Mouse (Mus musculus) natural killer cell, adult 2 months (primary cell): ENCODE measurements around the gene Drg1.
"Not testable (repeated sequence)": the region's sequence is repeated elsewhere in the genome, so short reads cannot be mapped to it uniquely, and the experiment has no call there.

Source experiments
- DNase-seq, 2 experiments: peaks; one replicate each; pipeline ENCODE4 v3.0.0; 2022; ENCODE audit warnings: low spot score in 2 of 2

Gene Drg1

GRCm38 (mm10) chr11:3167129-3167528, 99.1 kb downstream of the Drg1 start:
- DNase-seq: not testable (repeated sequence)

- peak in 1 of 2 experiments; percentile 20 for DNase-seq
Measured at GRCm38 (mm10) chr11:3166321-3166720, 99.9 kb downstream of the Drg1 start.

DNA sequence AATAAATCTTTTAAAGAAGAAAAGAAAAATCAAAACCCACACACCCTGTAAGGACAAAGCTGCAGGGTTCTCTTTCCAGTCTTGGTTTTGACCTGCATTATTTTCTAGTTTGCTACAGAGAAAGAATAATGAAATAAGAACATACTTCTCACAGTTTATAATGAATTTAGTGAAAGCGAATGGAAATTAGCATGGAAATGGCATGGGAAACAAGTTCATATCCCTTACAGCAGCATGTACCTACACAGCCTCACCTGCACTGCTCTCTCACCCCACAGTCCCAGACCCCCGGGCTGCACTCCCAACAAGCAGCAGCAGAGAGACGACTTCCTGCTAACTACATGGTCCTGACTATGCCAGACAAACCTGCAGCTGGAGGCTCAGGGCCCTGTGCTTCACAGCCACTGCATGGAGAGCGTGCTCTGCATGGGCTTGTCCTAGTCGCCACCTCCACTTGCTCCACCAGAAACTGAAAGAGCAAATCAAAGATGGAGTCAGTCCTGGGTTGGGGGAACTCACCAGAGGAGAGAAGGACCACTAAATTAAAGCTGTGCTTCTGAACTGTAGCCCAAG, 100.9 kb downstream of the Drg1 start:
- not testable (repeated sequence) for DNase-seq

- not testable (repeated sequence) for DNase-seq
Measured at GRCm38 (mm10) chr11:3163661-3164060, 102.6 kb downstream of the Drg1 start.

DNA sequence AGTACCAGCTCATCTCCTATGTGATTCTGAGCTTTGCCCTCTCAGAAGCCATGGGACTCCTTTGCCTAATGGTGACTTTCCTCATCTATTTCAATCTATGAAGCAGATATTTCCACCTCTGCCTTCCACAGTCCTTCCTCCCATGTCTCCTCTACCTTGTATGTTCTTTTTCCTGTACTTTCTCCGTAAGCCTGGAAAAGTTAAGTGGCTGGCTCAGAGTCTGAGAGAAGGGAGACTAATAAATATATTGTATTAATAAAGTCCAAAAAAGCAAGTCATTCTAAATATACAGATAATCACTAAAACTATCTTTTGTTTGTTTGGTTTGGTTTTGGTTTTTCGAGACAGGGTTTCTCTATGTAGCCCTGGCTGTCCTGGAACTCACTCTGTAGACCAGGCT, 103.1 kb downstream of the Drg1 start:
- peak in 1 of 2 experiments; percentile 31 for DNase-seq

DNA sequence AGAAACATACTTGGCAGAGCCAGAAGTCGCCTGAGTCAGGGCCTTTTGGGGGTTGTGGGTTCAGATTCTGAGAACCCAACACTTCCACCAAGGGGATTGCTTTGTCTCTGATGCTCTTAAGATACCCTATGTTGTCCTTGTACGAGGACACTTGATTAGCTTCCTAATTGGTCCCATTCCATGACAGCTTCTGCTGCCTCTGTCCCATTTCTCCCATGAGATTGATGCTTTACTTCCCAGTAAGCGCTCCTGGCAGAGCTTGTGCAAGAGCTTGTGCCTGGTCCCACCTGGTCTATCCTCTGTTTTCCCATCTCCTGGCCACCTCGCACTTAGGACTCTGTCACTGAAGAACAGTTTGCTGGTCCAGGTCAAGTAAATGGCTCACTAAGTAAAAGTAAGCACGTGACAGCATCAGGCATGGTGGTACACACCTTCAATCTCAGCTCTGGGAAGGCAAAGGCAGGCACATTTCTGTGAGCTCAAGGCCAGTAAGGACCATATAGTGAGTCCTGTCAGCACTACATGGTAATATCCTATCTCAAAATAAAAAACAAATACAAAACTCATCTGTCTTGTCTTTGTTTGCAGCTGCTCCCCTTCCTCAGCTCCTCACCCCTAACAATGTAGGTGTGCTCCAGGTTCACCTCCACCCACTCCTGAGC, 103.8 kb downstream of the Drg1 start:
- peak; percentile 62 to 65 for DNase-seq

GRCm38 (mm10) chr11:3161370-3161769, 104.8 kb downstream of the Drg1 start:
- DNase-seq: peak; percentile 58 to 62

GRCm38 (mm10) chr11:3158800-3159199, 107.4 kb downstream of the Drg1 start:
- DNase-seq: not testable (repeated sequence)

GRCm38 (mm10) chr11:3157996-3158395, 108.2 kb downstream of the Drg1 start:
- not testable (repeated sequence) for DNase-seq

DNA sequence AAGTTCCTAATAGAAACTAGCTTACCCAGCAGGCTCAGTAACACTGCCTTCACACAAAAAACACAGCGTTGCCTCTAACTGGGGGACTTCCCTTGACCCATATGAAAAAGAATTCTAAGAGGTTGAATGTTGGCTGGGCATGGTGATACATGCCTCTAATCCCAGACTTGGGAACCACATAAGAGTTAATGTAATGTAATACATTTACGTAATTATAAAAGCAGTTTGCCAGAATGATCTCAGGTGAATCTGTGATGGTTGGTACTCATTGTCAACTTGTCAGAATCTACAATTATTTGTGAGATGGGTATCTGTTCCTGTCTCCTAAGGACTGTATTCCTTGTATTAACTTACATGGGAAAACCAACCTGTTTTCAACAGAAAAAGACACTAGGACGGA, 109.2 kb downstream of the Drg1 start:
- DNase-seq: not testable (repeated sequence)

GRCm38 (mm10) chr11:3153666-3154397, 112.4 kb downstream of the Drg1 start:
- DNase-seq: peak; percentile 75 to 83

GRCm38 (mm10) chr11:3151358-3151757, 114.9 kb downstream of the Drg1 start:
- DNase-seq: peak in 1 of 2 experiments; percentile 34

- not testable (repeated sequence) for DNase-seq
Measured at GRCm38 (mm10) chr11:3150677-3151003, 115.6 kb downstream of the Drg1 start.

DNA sequence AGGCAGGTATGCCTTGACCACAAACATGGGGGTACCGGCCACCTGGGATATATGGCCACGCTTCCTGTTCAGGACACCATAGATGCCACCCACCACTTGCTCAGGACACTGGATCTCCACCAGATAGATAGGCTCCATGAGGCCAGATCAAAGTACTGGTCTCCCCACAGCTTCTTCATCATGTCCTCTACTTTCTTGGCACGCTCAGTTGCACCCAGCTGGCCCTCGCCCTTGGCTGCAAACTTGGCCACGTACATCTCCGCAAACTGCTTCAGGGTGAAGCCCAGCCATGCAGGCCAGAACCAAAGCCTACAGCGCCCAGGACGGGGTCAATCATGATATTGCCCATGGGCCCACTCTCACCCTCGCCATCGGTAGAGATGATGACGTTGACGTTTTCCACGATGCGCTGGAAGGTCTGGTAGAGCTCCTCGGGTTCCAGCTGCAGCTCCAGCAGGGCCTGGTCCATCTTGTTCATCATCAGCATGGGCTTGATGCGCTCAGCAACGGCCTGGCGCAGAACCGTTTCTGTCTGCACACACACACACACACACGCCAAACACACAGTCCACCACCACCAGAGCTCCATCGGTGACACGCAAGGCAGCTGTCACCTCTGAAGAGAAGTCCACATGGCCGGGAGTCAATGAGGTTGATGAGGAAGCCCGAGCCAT, 116.1 kb downstream of the Drg1 start:
- DNase-seq: not testable (repeated sequence)

DNA sequence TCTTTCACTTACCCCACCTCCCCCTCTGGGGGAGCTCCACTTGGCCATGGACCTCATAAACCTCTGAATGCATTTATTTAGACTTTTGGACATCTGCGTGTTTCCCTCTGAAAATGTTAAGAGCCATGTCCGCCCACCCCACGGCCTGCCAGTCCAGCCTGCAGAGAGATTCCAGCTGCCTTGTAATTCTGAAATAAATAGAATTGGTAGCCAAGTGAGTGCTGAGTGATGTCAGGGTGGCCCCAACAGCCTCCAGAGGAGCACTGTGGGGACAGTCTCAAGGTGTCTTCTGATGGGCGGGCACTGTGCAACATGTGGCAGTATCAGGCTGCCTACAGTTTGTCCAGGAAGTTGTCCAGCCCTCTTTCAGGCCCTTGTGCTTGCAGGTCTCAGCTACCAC, 116.7 kb downstream of the Drg1 start:
- not testable (repeated sequence) for DNase-seq

GRCm38 (mm10) chr11:3146806-3147205, 119.4 kb downstream of the Drg1 start:
- DNase-seq: not testable (repeated sequence)

- not testable (repeated sequence) for DNase-seq
Measured at GRCm38 (mm10) chr11:3145359-3146165, 120.7 kb downstream of the Drg1 start.

DNA sequence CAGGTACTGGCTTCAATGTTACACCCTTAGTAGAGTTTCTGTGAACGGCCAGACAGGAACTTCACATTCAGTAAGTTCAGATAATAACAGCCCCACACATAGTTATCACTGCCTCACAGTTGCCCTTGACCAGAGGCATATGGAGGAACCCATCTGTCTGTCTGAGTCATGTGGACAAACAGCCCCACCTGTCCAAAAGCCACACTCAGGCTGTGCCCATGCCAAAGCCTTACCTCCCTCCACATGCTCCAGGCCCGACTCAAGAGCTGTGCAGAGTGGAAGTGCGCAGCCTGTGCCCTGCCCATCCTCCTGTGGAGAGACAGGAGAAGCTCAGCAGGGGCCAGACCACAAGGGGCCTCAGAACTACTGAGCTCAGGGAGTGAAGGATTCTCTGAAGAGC, 122.2 kb downstream of the Drg1 start:
- DNase-seq: not testable (repeated sequence)

DNA sequence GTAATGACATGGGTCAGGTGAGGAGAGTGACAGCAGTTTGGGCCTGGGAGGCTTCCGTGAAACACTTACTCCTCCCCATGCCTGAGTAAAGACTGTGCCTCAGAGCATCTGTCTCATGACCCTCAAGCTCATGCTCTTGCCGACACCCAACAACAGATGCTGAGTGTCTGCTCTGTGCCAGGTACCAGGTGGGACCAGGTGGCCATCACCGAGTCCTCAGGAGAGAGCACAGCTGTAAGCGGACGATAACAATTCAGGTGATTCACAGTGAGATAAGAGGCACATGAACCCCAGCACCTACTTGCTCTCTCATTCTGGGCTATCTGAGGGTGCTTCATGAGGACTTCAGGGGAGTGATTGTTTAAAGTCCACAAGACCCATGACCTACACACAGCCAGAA, 123.8 kb downstream of the Drg1 start:
- DNase-seq: peak; percentile 78 to 80

DNA sequence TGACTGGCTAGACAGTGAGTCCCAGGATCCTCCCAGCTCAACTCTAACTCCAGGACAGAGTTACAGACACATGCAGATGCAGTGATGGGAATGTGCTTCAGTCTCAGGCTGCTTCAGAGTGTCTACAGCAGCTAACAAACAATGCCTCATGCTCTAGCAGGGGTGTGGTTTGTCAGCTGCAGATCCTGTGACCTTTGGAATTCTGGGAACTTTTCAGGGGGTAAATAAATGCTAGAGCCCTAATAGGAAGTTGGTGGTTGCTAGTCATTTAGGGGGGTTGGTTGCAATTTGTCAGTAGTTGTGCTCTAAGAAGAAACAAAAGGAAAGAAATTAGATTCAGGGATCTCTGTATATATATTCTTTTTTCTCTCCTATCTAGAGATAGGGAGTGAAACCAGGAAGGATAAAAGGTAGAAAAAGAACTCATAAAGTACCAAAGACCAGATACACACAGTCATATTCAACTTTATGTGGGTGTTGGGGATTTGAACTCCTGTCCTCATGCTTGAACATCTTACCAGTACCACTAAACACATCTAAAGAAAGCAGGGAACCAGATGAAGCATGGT, 125.2 kb downstream of the Drg1 start:
- DNase-seq: not testable (repeated sequence)

DNA sequence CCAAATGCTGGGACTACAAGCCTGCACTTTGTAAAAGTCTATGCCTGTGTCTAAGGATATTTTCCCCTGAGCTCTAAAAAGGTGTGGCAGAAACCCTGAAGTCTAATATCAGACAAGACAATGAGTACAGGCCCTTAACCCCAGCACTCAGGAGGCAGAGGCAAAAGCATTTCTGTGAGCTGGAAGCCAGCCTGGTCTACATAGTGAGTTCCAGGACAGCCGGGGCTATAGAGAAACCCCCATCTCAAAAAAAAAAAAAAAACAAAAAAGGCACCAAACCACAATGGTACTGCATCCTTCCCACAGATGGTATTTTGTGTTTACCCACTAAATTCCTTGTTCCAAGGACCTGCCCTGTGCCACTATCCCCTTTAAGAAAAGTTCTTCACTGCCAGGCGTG, 127.9 kb downstream of the Drg1 start:
- DNase-seq: peak in 1 of 2 experiments; percentile 43
